ENCODE assay signal across 21 mouse cellular contexts in the genomic region with DNA sequence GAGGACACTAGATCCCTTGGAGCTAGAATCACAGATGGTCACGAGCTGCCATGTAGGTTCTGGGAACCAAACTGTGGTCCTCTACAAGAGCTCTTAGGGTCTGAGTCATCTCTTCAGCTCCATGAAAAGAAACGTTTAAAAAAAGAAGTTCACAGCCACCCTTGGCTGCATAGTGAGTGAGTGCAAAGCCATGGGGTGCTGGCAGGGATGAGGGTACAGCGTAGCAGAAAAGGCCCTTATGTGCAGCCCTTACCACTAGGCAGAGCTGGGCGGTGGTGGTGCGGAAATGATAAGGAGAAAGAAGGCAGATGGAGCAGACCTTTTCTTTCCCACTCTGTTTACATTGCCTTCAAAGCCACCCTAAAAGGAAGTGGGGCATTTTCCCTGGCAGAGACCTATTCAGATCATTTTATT. TPM values are rescaled to one million over a fixed set of nuclear protein-coding genes. Genes with fewer than 3 reads are reported as not detected.
A peak's percentile ranks its signal among the peaks of the same experiment; 100 is the strongest.
DNase-seq lines count a peak whose midpoint lies in the region; ATAC-seq and TF ChIP-seq lines count a peak whose summit lies in the region.
"Had no signal": no experiment of that assay in that cellular context is flagged by ENCODE, and none has a peak within 500 bp of the region (broad histone marks: within the 10 kb centered on the region; RNA-seq: fewer than 3 reads in every experiment).

No protein-coding gene starts in this region.

- H3K9ac ChIP-seq in lung, embryonic 15.5 days: no peak overlapping the region
- H3K9ac ChIP-seq in lung, postnatal 0 days (replicated peaks; ENCODE audit: low read depth): no peak overlapping the region
- H3K9ac ChIP-seq in liver, embryonic 14.5 days (replicated peaks): 0 out of 2 replicates have a peak overlapping the region, but pooled peaks have one; percentile 5
- H3K9ac ChIP-seq in stomach, postnatal 0 days (ENCODE audit: low read length): no peak overlapping the region
- H3K9ac ChIP-seq: hindbrain, embryonic 14.5 days; midbrain, embryonic 13.5 days had no signal

- WGBS in lung, embryonic 15.5 days: 46% methylated on average over 5 of the region's 5 CpGs
- 33% methylated on average over 5 of the region's 5 CpGs for WGBS in lung, postnatal 0 days
- 18% methylated on average over 5 of the region's 5 CpGs for WGBS in liver, embryonic 14.5 days (ENCODE audit: insufficient replicate concordance)
- WGBS in stomach, postnatal 0 days: 32% methylated on average over 5 of the region's 5 CpGs

- no peaks in the 10 kb centered on the region for H3K9me3 ChIP-seq in lung, embryonic 15.5 days
- no peaks in the 10 kb centered on the region for H3K9me3 ChIP-seq in lung, postnatal 0 days (ENCODE audit: low read length)
- no peaks in the 10 kb centered on the region for H3K9me3 ChIP-seq in liver, embryonic 14.5 days (ENCODE audit: control insufficient read depth, low read length)
- H3K9me3 ChIP-seq in stomach, postnatal 0 days (ENCODE audit: control insufficient read depth, low read length): no peaks in the 10 kb centered on the region
- H3K9me3 ChIP-seq: limb, embryonic 10.5 days; midbrain, embryonic 13.5 days had no signal

- DNase-seq in lung, postnatal 0 days (ENCODE audit: low spot score): no peak
- DNase-seq in brain, adult 2 months (ENCODE audit: low read depth, low spot score): peak; percentile 77
- no peak for DNase-seq in liver, embryonic 14.5 days (ENCODE audit: low read depth in 3 of 3, low spot score in 3 of 3)
- DNase-seq in stomach, postnatal 0 days (ENCODE audit: low spot score): peak; percentile 43
- no peak for DNase-seq in cerebellum, postnatal 4 days (ENCODE audit: low spot score in 2 of 2)
- DNase-seq in heart, adult 18-20 months: no peak
- DNase-seq: gastrocnemius, adult 2 months; heart, adult 2 months; heart, postnatal 10 days; kidney, adult 11 months; kidney, postnatal 10 days; lung, postnatal 36 days; thymus, adult 18-20 months had no signal

- H3K36me3 ChIP-seq in lung, embryonic 15.5 days: no peaks in the 10 kb centered on the region
- H3K36me3 ChIP-seq in lung, postnatal 0 days (ENCODE audit: insufficient read depth, low read length): no peaks in the 10 kb centered on the region
- no peaks in the 10 kb centered on the region for H3K36me3 ChIP-seq in liver, embryonic 14.5 days (replicated peaks; ENCODE audit: control insufficient read depth, insufficient read depth, low read depth)
- no peaks in the 10 kb centered on the region for H3K36me3 ChIP-seq in stomach, postnatal 0 days (ENCODE audit: control insufficient read depth, insufficient read depth, low read length)
- H3K36me3 ChIP-seq: limb, embryonic 10.5 days; midbrain, embryonic 13.5 days had no signal

- H3K4me2 ChIP-seq in lung, embryonic 15.5 days: no peak overlapping the region
- H3K4me2 ChIP-seq in lung, postnatal 0 days (replicated peaks; ENCODE audit: low read depth, low read length): no peak overlapping the region
- no peak overlapping the region for H3K4me2 ChIP-seq in liver, embryonic 14.5 days (ENCODE audit: low read depth)
- H3K4me2 ChIP-seq in stomach, postnatal 0 days (replicated peaks; ENCODE audit: low read depth): no peak overlapping the region
- H3K4me2 ChIP-seq: hindbrain, embryonic 14.5 days; midbrain, embryonic 13.5 days had no signal

- ATAC-seq in lung, embryonic 15.5 days (ENCODE audit: borderline replicate concordance, extremely low read depth, low FRiP score, low TSS enrichment): no peak
- no peak for ATAC-seq in lung, postnatal 0 days
- no peak for ATAC-seq in liver, embryonic 14.5 days (ENCODE audit: insufficient read depth)
- peak; percentile 76 for ATAC-seq in stomach, postnatal 0 days (ENCODE audit: low FRiP score, low TSS enrichment)
- ATAC-seq: forebrain, embryonic 14.5 days; midbrain, embryonic 13.5 days had no signal

- no peaks in the 10 kb centered on the region for H3K27me3 ChIP-seq in lung, embryonic 15.5 days
- H3K27me3 ChIP-seq in lung, postnatal 0 days (replicated peaks; ENCODE audit: insufficient read depth, low read length): no peaks in the 10 kb centered on the region
- no peaks in the 10 kb centered on the region for H3K27me3 ChIP-seq in liver, embryonic 14.5 days (ENCODE audit: control insufficient read depth, insufficient read depth, low read length)
- no peaks in the 10 kb centered on the region for H3K27me3 ChIP-seq in stomach, postnatal 0 days (ENCODE audit: control insufficient read depth, insufficient read depth, low read length)

- peaks cover 9% of the 10 kb centered on the region for H3K4me1 ChIP-seq in lung, embryonic 15.5 days
- H3K4me1 ChIP-seq in lung, postnatal 0 days (ENCODE audit: insufficient read depth, low read depth, low read length): no peaks in the 10 kb centered on the region
- 0 out of 4 replicates have a peak, but pooled peaks cover 0 to 4% of the 10 kb centered on the region in 2 experiments for H3K4me1 ChIP-seq in liver, embryonic 14.5 days (replicated peaks; ENCODE audit: control insufficient read depth in 2 of 2, insufficient read depth in 2 of 2, low read length in 1 of 2)
- H3K4me1 ChIP-seq in stomach, postnatal 0 days (replicated peaks; ENCODE audit: control insufficient read depth, insufficient read depth): 0 out of 2 replicates have a peak, but pooled peaks cover 5% of the 10 kb centered on the region
- H3K4me1 ChIP-seq: limb, embryonic 10.5 days; midbrain, embryonic 13.5 days had no signal

- TF ChIP-seq EP300 in lung, postnatal 0 days (IDR thresholded peaks at IDR 0.05): no peak
- no peak for TF ChIP-seq EP300 in liver, embryonic 14.5 days (IDR thresholded peaks at IDR 0.05; ENCODE audit: low read depth)
- no peak for TF ChIP-seq EP300 in stomach, postnatal 0 days (optimal IDR thresholded peaks at IDR 0.05)

- no peak for TF ChIP-seq CTCF in lung, postnatal 0 days (IDR thresholded peaks at IDR 0.05)
- no peak for TF ChIP-seq CTCF in liver, embryonic 14.5 days (IDR thresholded peaks at IDR 0.05; ENCODE audit: low read depth)
- no peak for TF ChIP-seq CTCF in stomach, postnatal 0 days (IDR thresholded peaks at IDR 0.05; ENCODE audit: low read depth)

- H3K4me3 ChIP-seq in lung, embryonic 15.5 days: no peak overlapping the region
- no peak overlapping the region for H3K4me3 ChIP-seq in lung, postnatal 0 days (ENCODE audit: low read depth, low read length)
- no peak overlapping the region for H3K4me3 ChIP-seq in liver, embryonic 14.5 days (ENCODE audit: insufficient read depth in 1 of 2, low read depth in 2 of 2, low read length in 2 of 2)
- no peak overlapping the region for H3K4me3 ChIP-seq in stomach, postnatal 0 days (ENCODE audit: low read depth, low read length)
- H3K4me3 ChIP-seq: erythroblast, embryonic 14.5 days; gastrocnemius, adult 2 months; heart, adult 2 months; layer of hippocampus, adult 2 months; left cerebral cortex, adult 2 months; limb, embryonic 10.5 days; midbrain, embryonic 13.5 days had no signal

- peak overlapping the region; percentile 41; the same call in 1 of the 2 replicates for H3K27ac ChIP-seq in lung, embryonic 15.5 days
- H3K27ac ChIP-seq in lung, postnatal 0 days (ENCODE audit: low read length): no peak overlapping the region
- no peak overlapping the region for H3K27ac ChIP-seq in liver, embryonic 14.5 days
- peak overlapping the region; percentile 49 for H3K27ac ChIP-seq in stomach, postnatal 0 days (replicated peaks)
- H3K27ac ChIP-seq: gastrocnemius, adult 2 months; heart, adult 2 months; hindbrain, embryonic 14.5 days; layer of hippocampus, adult 2 months; left cerebral cortex, adult 2 months; limb, embryonic 10.5 days; midbrain, embryonic 13.5 days had no signal

RNA-seq across cellular contexts. Expression of a gene that starts 4.3 kb away (rescaled TPM):
- polyA plus RNA-seq in lung, embryonic 15.5 days (2015; fragmentation: Nextera tagmentation; extraction: Ambion mirVana): 46.2 and 46.6 TPM in 2 replicates
- polyA plus RNA-seq in lung, postnatal 0 days (2015; fragmentation: Nextera tagmentation; extraction: Ambion mirVana): 16.0 and 18.3 TPM in 2 replicates
- 20.5 and 23.0 TPM in 2 replicates for polyA plus RNA-seq in liver, embryonic 14.5 days (2012; rRNA removed)
- polyA plus RNA-seq in liver, embryonic 14.5 days (2014; fragmentation: Nextera tagmentation; extraction: Ambion mirVana): 29.2 and 31.2 TPM in 2 replicates
- polyA plus RNA-seq in stomach, postnatal 0 days (2015; fragmentation: Nextera tagmentation; extraction: Ambion mirVana): 34.8 and 35.1 TPM in 2 replicates
- 100 to 1,000 TPM in 1 of 2 experiments, 10 to 100 TPM in 1; 87.5 to 102 TPM for total RNA-seq in heart, adult 18-20 months (2021)

RNA-seq across cellular contexts. Expression of a gene that starts 11.4 kb away (rescaled TPM):
- 2.8 and 3.1 TPM in 2 replicates for polyA plus RNA-seq in lung, embryonic 15.5 days (2015; fragmentation: Nextera tagmentation; extraction: Ambion mirVana)
- polyA plus RNA-seq in lung, postnatal 0 days (2015; fragmentation: Nextera tagmentation; extraction: Ambion mirVana): 4.3 and 5.5 TPM in 2 replicates
- polyA plus RNA-seq in liver, embryonic 14.5 days (2012; rRNA removed): 0.58 and 0.59 TPM in 2 replicates
- polyA plus RNA-seq in liver, embryonic 14.5 days (2014; fragmentation: Nextera tagmentation; extraction: Ambion mirVana): 0.13 and 0.51 TPM in 2 replicates
- 4.9 and 5.8 TPM in 2 replicates for polyA plus RNA-seq in stomach, postnatal 0 days (2015; fragmentation: Nextera tagmentation; extraction: Ambion mirVana)
- 1 to 10 TPM; 4.8 to 9.3 TPM for total RNA-seq in heart, adult 18-20 months (2021)
- polyA plus RNA-seq: erythroblast, embryonic 14.5 days had no signal

RNA-seq across cellular contexts. Expression of a gene that starts 22.0 kb away (rescaled TPM):
- 21.2 and 24.4 TPM in 2 replicates for polyA plus RNA-seq in lung, embryonic 15.5 days (2015; fragmentation: Nextera tagmentation; extraction: Ambion mirVana)
- 24.2 and 30.7 TPM in 2 replicates for polyA plus RNA-seq in lung, postnatal 0 days (2015; fragmentation: Nextera tagmentation; extraction: Ambion mirVana)
- 1.4 and 3.5 TPM in 2 replicates for polyA plus RNA-seq in liver, embryonic 14.5 days (2012; rRNA removed)
- 0.89 and 1.2 TPM in 2 replicates for polyA plus RNA-seq in liver, embryonic 14.5 days (2014; fragmentation: Nextera tagmentation; extraction: Ambion mirVana)
- 2.8 and 3.0 TPM in 2 replicates for polyA plus RNA-seq in stomach, postnatal 0 days (2015; fragmentation: Nextera tagmentation; extraction: Ambion mirVana)
- 10 to 100 TPM; 20.6 to 23.5 TPM for total RNA-seq in heart, adult 18-20 months (2021)
- polyA plus RNA-seq: erythroblast, embryonic 14.5 days had no signal

RNA-seq across cellular contexts. Expression of a gene that starts 28.9 kb away (rescaled TPM):
- 31.4 and 33.4 TPM in 2 replicates for polyA plus RNA-seq in lung, embryonic 15.5 days (2015; fragmentation: Nextera tagmentation; extraction: Ambion mirVana)
- 7.0 and 9.0 TPM in 2 replicates for polyA plus RNA-seq in lung, postnatal 0 days (2015; fragmentation: Nextera tagmentation; extraction: Ambion mirVana)
- polyA plus RNA-seq in liver, embryonic 14.5 days (2012; rRNA removed): 11.0 and 11.4 TPM in 2 replicates
- polyA plus RNA-seq in liver, embryonic 14.5 days (2014; fragmentation: Nextera tagmentation; extraction: Ambion mirVana): 15.1 and 17.2 TPM in 2 replicates
- 7.4 and 8.0 TPM in 2 replicates for polyA plus RNA-seq in stomach, postnatal 0 days (2015; fragmentation: Nextera tagmentation; extraction: Ambion mirVana)
- total RNA-seq in heart, adult 18-20 months (2021): 1 to 10 TPM; 5.4 to 6.2 TPM

RNA-seq across cellular contexts. Expression of a gene that starts 36.4 kb away (rescaled TPM):
- polyA plus RNA-seq in lung, embryonic 15.5 days (2015; fragmentation: Nextera tagmentation; extraction: Ambion mirVana): 53.3 and 54.7 TPM in 2 replicates
- 12.2 and 12.3 TPM in 2 replicates for polyA plus RNA-seq in lung, postnatal 0 days (2015; fragmentation: Nextera tagmentation; extraction: Ambion mirVana)
- 21.9 and 23.9 TPM in 2 replicates for polyA plus RNA-seq in liver, embryonic 14.5 days (2012; rRNA removed)
- 15.2 and 17.5 TPM in 2 replicates for polyA plus RNA-seq in liver, embryonic 14.5 days (2014; fragmentation: Nextera tagmentation; extraction: Ambion mirVana)
- polyA plus RNA-seq in stomach, postnatal 0 days (2015; fragmentation: Nextera tagmentation; extraction: Ambion mirVana): 11.1 and 11.5 TPM in 2 replicates
- total RNA-seq in heart, adult 18-20 months (2021): 10 to 100 TPM; 10.9 to 13.9 TPM

Comparison
In these comparisons a context has a peak if more than half of its experiments do, and no peak if none do; other contexts are left out.
1. H3K27ac ChIP-seq: peak in lung, embryonic 15.5 days (single experiment) and stomach, postnatal 0 days (single experiment); none in lung, postnatal 0 days (single experiment) and liver, embryonic 14.5 days (single experiment).
2. DNase-seq: peak in brain, adult 2 months (single experiment) and stomach, postnatal 0 days (single experiment); none in lung, postnatal 0 days (single experiment), liver, embryonic 14.5 days (0 of 3), cerebellum, postnatal 4 days (0 of 2) and heart, adult 18-20 months (0 of 2).